Mouse (Mus musculus): Measurements from ENCODE around the gene Got1.

DNA sequence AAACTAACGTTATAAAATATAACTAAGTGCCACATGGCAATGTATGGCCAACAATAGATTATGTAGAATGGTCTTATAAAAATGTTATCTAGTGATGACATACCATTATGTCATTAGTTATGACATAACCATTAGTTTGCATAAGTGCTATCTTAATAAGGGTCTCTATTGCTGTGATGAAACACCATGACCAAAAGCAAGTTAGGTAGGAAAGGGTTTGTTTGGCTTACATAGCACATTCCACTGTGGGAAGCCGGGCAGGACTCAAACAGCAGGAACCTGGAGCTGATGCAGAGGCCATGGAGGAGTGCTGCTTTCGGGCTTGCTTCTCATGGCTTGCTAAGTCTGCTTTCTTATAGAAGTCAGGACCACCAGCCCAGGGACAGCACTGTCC lies 60.1 kb downstream of the Got1 start:
- TF ChIP-seq CTCF (IDR thresholded peaks at IDR 0.05) (no peak), EP300 (IDR thresholded peaks at IDR 0.05) (no peak)

Measured in lung, postnatal 0 days (tissue).